In the genomic region with DNA sequence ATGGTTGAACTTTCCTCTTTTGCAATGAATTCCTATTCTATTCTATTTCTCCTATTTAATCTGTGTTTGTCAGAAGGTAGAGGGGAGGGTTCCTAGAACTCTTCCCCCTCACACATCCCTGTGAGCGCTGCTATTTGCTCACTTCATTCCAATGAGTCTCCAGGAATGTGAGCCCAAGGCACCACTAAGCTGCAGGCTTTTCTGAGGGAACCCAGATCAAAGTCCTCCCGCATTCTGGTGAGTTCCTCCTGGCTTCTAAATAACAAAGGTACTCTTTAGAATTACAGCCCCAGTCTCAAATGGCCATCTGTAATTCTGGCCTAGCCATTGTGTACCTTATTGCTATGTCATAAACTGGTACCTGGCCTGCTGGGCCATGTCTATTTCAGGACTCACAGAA, we compare ENCODE assay signal across 17 mouse cellular contexts.
DNase-seq lines count a peak whose midpoint lies in the region; ATAC-seq and TF ChIP-seq lines count a peak whose summit lies in the region.
"Had no signal": no experiment of that assay in that cellular context is flagged by ENCODE, and none has a peak within 500 bp of the region (broad histone marks: within the 10 kb centered on the region; RNA-seq: fewer than 3 reads in every experiment).

No protein-coding gene starts in this region.

- no peak for TF ChIP-seq EP300 in heart, postnatal 0 days (IDR thresholded peaks at IDR 0.05; ENCODE audit: low read depth)

- TF ChIP-seq CTCF in heart, postnatal 0 days (IDR thresholded peaks at IDR 0.05; ENCODE audit: low read depth) = no peak
- no peak for TF ChIP-seq CTCF in lung, embryonic 14.5 days (IDR thresholded peaks at IDR 0.05; ENCODE audit: low read depth)
- no peak for TF ChIP-seq CTCF in lung, adult 2 months (IDR thresholded peaks at IDR 0.05; ENCODE audit: insufficient read depth, low read length)

- H3K4me3 ChIP-seq in heart, postnatal 0 days (ENCODE audit: low read depth, low read length) = no peak overlapping the region
- H3K4me3 ChIP-seq in lung, embryonic 14.5 days (ENCODE audit: low read depth, low read length) = no peak overlapping the region
- H3K4me3 ChIP-seq in lung, adult 2 months (replicated peaks; ENCODE audit: extremely low read depth, low read depth, low read length) = no peak overlapping the region
- H3K4me3 ChIP-seq in limb, embryonic 12.5 days (replicated peaks) = no peak overlapping the region

- ATAC-seq in heart, postnatal 0 days (ENCODE audit: insufficient read depth, low read depth) = no peak
- no peak for ATAC-seq in lung, embryonic 14.5 days (ENCODE audit: insufficient read depth)
- ATAC-seq in limb, embryonic 12.5 days (ENCODE audit: insufficient number of reproducible peaks, insufficient read depth, low FRiP score, low TSS enrichment, low read depth) = no peak
- ATAC-seq: forebrain, embryonic 14.5 days; Patski had no signal

- 39% methylated on average over 2 of the region's 2 CpGs for WGBS in heart, postnatal 0 days
- WGBS in lung, embryonic 14.5 days = 42% methylated on average over 2 of the region's 2 CpGs
- WGBS in lung, adult 2 months = 69% methylated on average over 2 of the region's 2 CpGs
- WGBS in limb, embryonic 12.5 days = 28% methylated on average over 2 of the region's 2 CpGs

- H3K4me2 ChIP-seq in heart, postnatal 0 days (ENCODE audit: low read depth, low read length) = no peak overlapping the region
- H3K4me2 ChIP-seq in lung, embryonic 14.5 days = no peak overlapping the region
- no peak overlapping the region for H3K4me2 ChIP-seq in limb, embryonic 12.5 days
- H3K4me2 ChIP-seq: hindbrain, embryonic 14.5 days; midbrain, embryonic 11.5 days had no signal

- H3K4me1 ChIP-seq in heart, postnatal 0 days (ENCODE audit: control insufficient read depth, insufficient read depth) = peaks cover 21% of the 10 kb centered on the region
- H3K4me1 ChIP-seq in lung, embryonic 14.5 days (ENCODE audit: insufficient read depth) = peaks cover 15% of the 10 kb centered on the region
- H3K4me1 ChIP-seq in lung, adult 2 months (ENCODE audit: control insufficient read depth, insufficient read depth, low read length) = peaks cover 9% of the 10 kb centered on the region
- H3K4me1 ChIP-seq in limb, embryonic 12.5 days (replicated peaks) = peaks cover 75% of the 10 kb centered on the region

- no peak for TF ChIP-seq POLR2A in lung, adult 2 months (IDR thresholded peaks at IDR 0.05; ENCODE audit: borderline replicate concordance, extremely low read depth, low read depth, low read length)

- no peak overlapping the region for H3K9ac ChIP-seq in heart, postnatal 0 days (replicated peaks; ENCODE audit: low read depth, low read length)
- H3K9ac ChIP-seq in lung, embryonic 14.5 days = no peak overlapping the region; the same call in 1 of the 2 replicates
- H3K9ac ChIP-seq in limb, embryonic 12.5 days (replicated peaks) = no peak overlapping the region
- H3K9ac ChIP-seq: hindbrain, embryonic 14.5 days had no signal

- peaks cover 6% of the 10 kb centered on the region; the same call in 1 of the 2 replicates for H3K36me3 ChIP-seq in heart, postnatal 0 days (replicated peaks; ENCODE audit: control insufficient read depth, insufficient read depth, low read length)
- H3K36me3 ChIP-seq in lung, embryonic 14.5 days (ENCODE audit: insufficient read depth) = no peaks in the 10 kb centered on the region
- H3K36me3 ChIP-seq in limb, embryonic 12.5 days = peaks cover 7% of the 10 kb centered on the region

- DNase-seq in heart, postnatal 0 days (ENCODE audit: low spot score) = no peak
- DNase-seq in heart, postnatal 4 days = no peak
- no peak for DNase-seq in lung, embryonic 14.5 days
- DNase-seq in lung, adult 2 months = no peak
- peak; percentile 87 for DNase-seq in ZHBTc4 (ENCODE audit: low read depth, low spot score)
- no peak for DNase-seq in testis, postnatal 10 days (ENCODE audit: low spot score)
- DNase-seq: adrenal gland, postnatal 14 days; cerebellum, adult 9-11 months; kidney, adult 11 months; kidney, postnatal 4 days; retina, postnatal 1 day had no signal

- peak overlapping the region; percentile 27 for H3K27ac ChIP-seq in heart, postnatal 0 days (ENCODE audit: low read depth)
- peak overlapping the region; percentile 70; the same call in 1 of the 2 replicates for H3K27ac ChIP-seq in lung, embryonic 14.5 days (ENCODE audit: low read depth)
- H3K27ac ChIP-seq in limb, embryonic 12.5 days = peak overlapping the region; percentile 4; the same call in 1 of the 2 replicates
- H3K27ac ChIP-seq: hindbrain, embryonic 14.5 days; macrophage had no signal

- H3K27me3 ChIP-seq in heart, postnatal 0 days (ENCODE audit: control insufficient read depth, insufficient read depth, low read length) = no peaks in the 10 kb centered on the region
- no peaks in the 10 kb centered on the region for H3K27me3 ChIP-seq in lung, embryonic 14.5 days (ENCODE audit: insufficient read depth, low read length)
- H3K27me3 ChIP-seq in limb, embryonic 12.5 days = no peaks in the 10 kb centered on the region
- H3K27me3 ChIP-seq: Patski had no signal

- no peaks in the 10 kb centered on the region for H3K9me3 ChIP-seq in heart, postnatal 0 days (replicated peaks; ENCODE audit: control insufficient read depth, low read length)
- H3K9me3 ChIP-seq in lung, embryonic 14.5 days (ENCODE audit: low read depth, low read length) = no peaks in the 10 kb centered on the region
- no peaks in the 10 kb centered on the region for H3K9me3 ChIP-seq in limb, embryonic 12.5 days

Comparison
In these comparisons a context has a peak if more than half of its experiments do, and no peak if none do; other contexts are left out.
1. H3K27ac ChIP-seq: peak in every context shown above with its lines; median percentile 70 in lung, embryonic 14.5 days; 27 in heart, postnatal 0 days; 4 in limb, embryonic 12.5 days.